Mouse (Mus musculus): Measurements from ENCODE around the gene Ints4.

Gene Ints4

DNA sequence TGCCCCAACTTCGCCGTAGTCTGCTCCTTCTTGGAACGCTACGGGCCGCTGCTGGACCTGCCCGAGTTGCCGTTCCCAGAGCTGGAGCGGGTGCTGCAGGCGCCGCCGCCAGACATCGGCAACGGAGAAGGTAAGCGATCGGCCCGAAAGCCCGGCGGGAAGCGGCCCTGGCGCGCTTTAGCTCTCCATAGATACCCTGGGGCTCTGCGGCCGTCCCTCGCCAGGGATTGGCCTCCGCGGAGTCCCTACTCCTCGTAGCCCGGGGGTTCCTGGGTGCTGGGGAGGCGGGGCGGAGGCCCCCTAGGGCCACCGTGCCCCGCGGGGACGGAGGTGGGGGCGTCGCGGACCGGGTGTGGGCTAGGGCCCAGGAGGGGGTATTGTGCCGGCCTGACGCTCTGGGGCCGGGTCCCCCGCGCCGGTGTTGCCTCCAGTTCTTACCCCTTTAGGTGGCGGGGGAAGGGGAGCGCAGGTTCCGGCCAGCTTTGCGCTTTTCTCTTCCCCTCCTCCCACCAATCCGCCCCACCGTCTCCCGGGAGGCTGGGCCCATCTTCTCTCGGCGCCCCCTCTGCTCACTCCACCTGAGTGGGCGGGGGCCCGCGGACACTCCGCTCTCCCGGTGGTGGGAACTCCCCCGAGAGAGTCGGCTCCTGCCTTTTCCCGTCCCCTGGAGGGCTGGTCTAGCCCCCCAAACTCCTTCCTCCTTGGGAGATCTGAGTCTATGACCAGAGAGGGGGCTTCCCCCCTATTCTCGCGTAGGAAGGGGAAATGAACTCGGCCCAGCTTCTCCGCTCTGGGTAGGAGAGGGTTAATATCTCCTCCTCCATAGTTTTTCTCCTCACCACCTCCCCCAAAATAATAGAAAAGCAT lies 99.5 kb downstream of the Ints4 start:
- CTCF ChIA-PET: interaction anchor here in 3 of 4 experiments (0.5 to 2.0 kb wide), 16 partner anchors 8 to 168 kb away, joined by 3 to 11 read pairs (median 3); partner anchors contain the start of gene Ints4 (in 1 of the 3)
- POLR2A ChIA-PET: interaction anchor here (0.5 to 8.0 kb wide), 120 partner anchors 8 to 629 kb away, joined by 3 to 130 read pairs (median 5); partner anchors contain the start of genes Ints4 (in 4 of the 4), Alg8 (in 2 of the 4), Nars2 (in 2 of the 4) and Ndufc2 (in 2 of the 4)

DNA sequence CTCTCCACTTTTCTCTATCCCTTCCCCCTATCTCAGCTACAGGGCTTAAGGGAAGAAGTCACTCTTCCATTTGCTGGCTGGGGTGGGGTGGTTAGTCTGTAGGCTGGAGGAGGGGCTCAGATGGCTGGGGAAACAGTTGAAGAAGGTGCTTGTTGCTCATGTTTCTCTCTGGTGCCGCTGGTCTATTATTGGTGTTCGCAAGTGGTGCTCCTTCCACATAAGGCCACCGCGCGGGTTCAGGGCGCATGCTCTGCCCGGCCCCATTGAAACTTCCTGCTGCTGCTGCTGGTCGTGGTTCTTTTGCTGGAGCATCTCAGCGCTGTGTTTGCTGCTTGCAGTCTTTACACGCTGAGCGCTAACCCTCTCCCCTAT lies 100.1 kb downstream of the Ints4 start:
- CTCF ChIA-PET: interaction anchor here in 2 of 4 experiments (1.3 to 2.0 kb wide), 2 partner anchors 12 to 44 kb away, joined by 3 to 7 read pairs; no protein-coding TSS in a partner anchor
- POLR2A ChIA-PET: interaction anchor here (0.6 to 8.0 kb wide), 24 partner anchors 11 to 224 kb away, joined by 3 to 130 read pairs (median 6); partner anchors contain the start of genes Alg8 (in 1 of the 4) and Ints4 (in 1 of the 4)

DNA sequence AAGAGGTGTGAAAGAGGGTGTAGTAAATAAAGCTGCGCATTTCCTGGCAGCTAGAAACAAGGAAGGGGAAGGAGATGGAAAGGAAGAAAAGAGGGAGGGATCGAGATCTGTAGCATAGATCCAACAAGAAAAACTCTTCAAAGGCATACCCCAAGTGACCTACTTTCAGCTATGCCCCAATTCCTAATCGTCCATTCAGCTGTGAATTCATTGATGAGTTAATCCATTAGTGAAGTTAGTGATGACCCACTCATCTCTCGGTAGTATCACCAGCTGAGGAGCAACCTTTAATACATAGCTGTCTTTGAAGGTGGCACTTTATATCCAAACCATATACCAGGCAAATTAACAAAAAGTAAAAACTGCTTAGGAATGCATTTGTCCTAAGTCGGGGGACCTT lies 107.8 kb downstream of the Ints4 start:
- ChIA-PET POLR2A (interaction anchor here in 3 of 4 experiments (1.5 to 9.7 kb wide), 7 partner anchors 7 to 52 kb away, joined by 4 to 130 read pairs (median 7); partner anchors contain the start of genes Aamdc (in 3 of the 3) and Rsf1 (in 3 of the 3)), CTCF (interaction anchor here in 1 of 4 experiments (1.1 kb wide), 1 partner anchor 9 kb away, joined by 5 read pairs; the partner anchor contains the start of genes Aamdc and Rsf1)

DNA sequence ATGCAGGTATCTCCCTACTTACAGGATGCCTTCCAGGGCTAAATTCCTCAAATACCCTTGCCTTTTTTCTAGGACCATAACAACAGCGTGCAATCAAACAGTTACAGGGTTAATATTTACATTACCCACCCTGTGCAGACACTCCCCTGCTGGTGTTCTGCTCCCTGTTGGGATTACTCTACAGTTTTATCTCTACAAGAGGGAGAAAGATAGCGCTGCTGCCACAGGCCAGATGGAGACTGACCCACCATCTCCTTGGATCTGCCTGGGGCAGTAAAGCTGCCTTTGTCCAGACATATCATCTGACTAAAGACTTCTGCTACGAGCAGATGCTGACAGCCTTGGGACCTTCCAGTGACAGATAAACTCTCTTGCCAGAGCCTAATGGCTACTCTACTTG lies 109.7 kb downstream of the Ints4 start:
- ChIA-PET POLR2A (interaction anchor here in 2 of 4 experiments (0.7 to 9.7 kb wide), 6 partner anchors 9 to 61 kb away, joined by 3 to 130 read pairs (median 6); partner anchors contain the start of genes Aamdc (in 2 of the 2) and Rsf1 (in 2 of the 2)), CTCF (interaction anchor here in 1 of 4 experiments (1.1 kb wide), 1 partner anchor 27 kb away, joined by 3 read pairs; no protein-coding TSS in a partner anchor)
